Mouse (Mus musculus): Measurements from ENCODE around the gene Ppp1r2. TPM values are rescaled to one million over a fixed set of nuclear protein-coding genes. Genes with fewer than 3 reads are reported as not detected.

The Ppp1r2 gene
- polyA plus RNA-seq, 1 experiment from 2014 or later, result 87.7 TPM

GRCm38 (mm10) chr16:31305199-31305919, 30.3 kb upstream of the Ppp1r2 start:
- H3K36me3 ChIP-seq, result no peaks in the 10 kb centered on the region
- no peaks in the 10 kb centered on the region for H3K27me3 ChIP-seq
- H3K9ac ChIP-seq, result no peak overlapping the region
- H3K4me3 ChIP-seq (replicated peaks), result no peak overlapping the region
- ATAC-seq (replicated peaks; ENCODE audit: low FRiP score), result no peak
- H3K9me3 ChIP-seq (replicated peaks), result no peaks in the 10 kb centered on the region
- no peak overlapping the region for H3K27ac ChIP-seq
- 64% methylated on average over 5 of the region's 5 CpGs for WGBS
- no peak overlapping the region for H3K4me2 ChIP-seq
- peaks cover 9% of the 10 kb centered on the region for H3K4me1 ChIP-seq

- H3K27ac ChIP-seq, result no peak overlapping the region
- no peaks in the 10 kb centered on the region for H3K36me3 ChIP-seq
- WGBS, result 64% methylated on average over 10 of the region's 10 CpGs
- H3K4me3 ChIP-seq (replicated peaks), result no peak overlapping the region
- H3K9me3 ChIP-seq (replicated peaks), result no peaks in the 10 kb centered on the region
- no peak for ATAC-seq (replicated peaks; ENCODE audit: low FRiP score)
- H3K9ac ChIP-seq, result no peak overlapping the region
- H3K4me2 ChIP-seq, result no peak overlapping the region
- peaks cover 24% of the 10 kb centered on the region for H3K4me1 ChIP-seq
- H3K27me3 ChIP-seq, result no peaks in the 10 kb centered on the region
Measured at GRCm38 (mm10) chr16:31303276-31303675, 28.2 kb upstream of the Ppp1r2 start.

GRCm38 (mm10) chr16:31300883-31301532, 25.9 kb upstream of the Ppp1r2 start:
- no peaks in the 10 kb centered on the region for H3K36me3 ChIP-seq
- no peak overlapping the region for H3K27ac ChIP-seq
- no peak overlapping the region for H3K4me2 ChIP-seq
- H3K4me1 ChIP-seq, result peaks cover 24% of the 10 kb centered on the region
- H3K9me3 ChIP-seq (replicated peaks), result no peaks in the 10 kb centered on the region
- no peaks in the 10 kb centered on the region for H3K27me3 ChIP-seq
- WGBS, result 84% methylated on average over 6 of the region's 6 CpGs
- H3K9ac ChIP-seq, result no peak overlapping the region
- H3K4me3 ChIP-seq (replicated peaks), result no peak overlapping the region
- no peak for ATAC-seq (replicated peaks; ENCODE audit: low FRiP score)

GRCm38 (mm10) chr16:31300467-31300866, 25.4 kb upstream of the Ppp1r2 start:
- no peaks in the 10 kb centered on the region for H3K27me3 ChIP-seq
- ATAC-seq (replicated peaks; ENCODE audit: low FRiP score), result no peak
- H3K36me3 ChIP-seq, result no peaks in the 10 kb centered on the region
- no peak overlapping the region for H3K9ac ChIP-seq
- H3K27ac ChIP-seq, result 0 out of 2 replicates have a peak overlapping the region, but pooled peaks have one; percentile 3
- H3K4me3 ChIP-seq (replicated peaks), result no peak overlapping the region
- 45% methylated on average over 7 of the region's 7 CpGs for WGBS
- no peak overlapping the region for H3K4me2 ChIP-seq
- peaks cover 24% of the 10 kb centered on the region for H3K4me1 ChIP-seq
- no peaks in the 10 kb centered on the region for H3K9me3 ChIP-seq (replicated peaks)

GRCm38 (mm10) chr16:31299960-31300353, 24.9 kb upstream of the Ppp1r2 start:
- Histone ChIP-seq H3K27me3 (no peaks in the 10 kb centered on the region), H3K9ac (no peak overlapping the region), H3K27ac (no peak overlapping the region), H3K9me3 (replicated peaks) (no peaks in the 10 kb centered on the region), H3K4me2 (no peak overlapping the region), H3K36me3 (no peaks in the 10 kb centered on the region), H3K4me3 (replicated peaks) (no peak overlapping the region), H3K4me1 (peaks cover 24% of the 10 kb centered on the region)
- WGBS, result 35% methylated on average over 3 of the region's 3 CpGs
- ATAC-seq (replicated peaks; ENCODE audit: low FRiP score), result peak; percentile 35; the same call in 1 of the 2 replicates

GRCm38 (mm10) chr16:31299164-31299959, 24.3 kb upstream of the Ppp1r2 start:
- no peaks in the 10 kb centered on the region for H3K36me3 ChIP-seq
- H3K27me3 ChIP-seq, result no peaks in the 10 kb centered on the region
- WGBS, result 31% methylated on average over 11 of the region's 11 CpGs
- H3K4me2 ChIP-seq, result no peak overlapping the region
- H3K9ac ChIP-seq, result no peak overlapping the region
- no peak overlapping the region for H3K27ac ChIP-seq
- peak; percentile 55 for ATAC-seq (replicated peaks; ENCODE audit: low FRiP score)
- peaks cover 20% of the 10 kb centered on the region for H3K4me1 ChIP-seq
- no peaks in the 10 kb centered on the region for H3K9me3 ChIP-seq (replicated peaks)
- no peak overlapping the region for H3K4me3 ChIP-seq (replicated peaks)

- Histone ChIP-seq H3K36me3 (no peaks in the 10 kb centered on the region), H3K4me1 (peaks cover 28% of the 10 kb centered on the region), H3K27me3 (no peaks in the 10 kb centered on the region), H3K27ac (no peak overlapping the region), H3K4me2 (no peak overlapping the region), H3K9ac (no peak overlapping the region), H3K9me3 (replicated peaks) (no peaks in the 10 kb centered on the region), H3K4me3 (replicated peaks) (no peak overlapping the region)
- no peak for ATAC-seq (replicated peaks; ENCODE audit: low FRiP score)
- 89% methylated on average over 7 of the region's 7 CpGs for WGBS
Measured at GRCm38 (mm10) chr16:31297113-31297512, 22.0 kb upstream of the Ppp1r2 start.

GRCm38 (mm10) chr16:31293761-31294160, 18.7 kb upstream of the Ppp1r2 start:
- WGBS, result 52% methylated on average over 4 of the region's 4 CpGs
- no peaks in the 10 kb centered on the region for H3K36me3 ChIP-seq
- ATAC-seq (replicated peaks; ENCODE audit: low FRiP score), result no peak
- H3K4me3 ChIP-seq (replicated peaks), result no peak overlapping the region
- no peak overlapping the region for H3K27ac ChIP-seq
- no peak overlapping the region for H3K9ac ChIP-seq
- H3K9me3 ChIP-seq (replicated peaks), result no peaks in the 10 kb centered on the region
- H3K27me3 ChIP-seq, result no peaks in the 10 kb centered on the region
- no peak overlapping the region for H3K4me2 ChIP-seq
- H3K4me1 ChIP-seq, result peaks cover 23% of the 10 kb centered on the region

GRCm38 (mm10) chr16:31290751-31291365, 15.8 kb upstream of the Ppp1r2 start:
- Histone ChIP-seq H3K4me2 (0 out of 2 replicates have a peak overlapping the region, but pooled peaks have one; percentile 25), H3K27me3 (no peaks in the 10 kb centered on the region), H3K36me3 (no peaks in the 10 kb centered on the region), H3K27ac (peak overlapping the region; percentile 80), H3K9ac (no peak overlapping the region), H3K4me3 (replicated peaks) (no peak overlapping the region), H3K9me3 (replicated peaks) (no peaks in the 10 kb centered on the region), H3K4me1 (peaks cover 23% of the 10 kb centered on the region)
- ATAC-seq (replicated peaks; ENCODE audit: low FRiP score), result no peak
- WGBS, result 71% methylated on average over 7 of the region's 7 CpGs

- H3K9ac ChIP-seq, result no peak overlapping the region
- H3K27me3 ChIP-seq, result no peaks in the 10 kb centered on the region
- WGBS, result 28% methylated on average over 10 of the region's 10 CpGs
- peaks cover 23% of the 10 kb centered on the region for H3K4me1 ChIP-seq
- H3K4me3 ChIP-seq (replicated peaks), result no peak overlapping the region
- 0 out of 2 replicates have a peak overlapping the region, but pooled peaks have one; percentile 25 for H3K4me2 ChIP-seq
- no peaks in the 10 kb centered on the region for H3K36me3 ChIP-seq
- no peaks in the 10 kb centered on the region for H3K9me3 ChIP-seq (replicated peaks)
- peak; percentile 80; the same call in 1 of the 2 replicates for ATAC-seq (replicated peaks; ENCODE audit: low FRiP score)
- H3K27ac ChIP-seq, result peak overlapping the region; percentile 80
Measured at GRCm38 (mm10) chr16:31290281-31290680, 15.2 kb upstream of the Ppp1r2 start.

- 83% methylated on average over 3 of the region's 3 CpGs for WGBS
- Histone ChIP-seq H3K36me3 (no peaks in the 10 kb centered on the region), H3K4me3 (replicated peaks) (no peak overlapping the region), H3K9ac (no peak overlapping the region), H3K9me3 (replicated peaks) (no peaks in the 10 kb centered on the region), H3K27ac (no peak overlapping the region), H3K4me2 (no peak overlapping the region), H3K4me1 (peaks cover 21% of the 10 kb centered on the region), H3K27me3 (no peaks in the 10 kb centered on the region)
- ATAC-seq (replicated peaks; ENCODE audit: low FRiP score), result no peak
Measured at GRCm38 (mm10) chr16:31287712-31288111, 12.6 kb upstream of the Ppp1r2 start.

All from kidney, embryonic 15.5 days (tissue).